Mouse (Mus musculus) kidney, adult 8-10 months (tissue): ENCODE data around the gene Gm8978.
"Not testable (repeated sequence)": the region's sequence is repeated elsewhere in the genome, so short reads cannot be mapped to it uniquely, and the experiment has no call there.

ENCODE experiments used
- DNase-seq, 2 experiments: peaks; one replicate each; pipeline ENCODE4 v3.0.0; 2022

The Gm8978 gene

DNA sequence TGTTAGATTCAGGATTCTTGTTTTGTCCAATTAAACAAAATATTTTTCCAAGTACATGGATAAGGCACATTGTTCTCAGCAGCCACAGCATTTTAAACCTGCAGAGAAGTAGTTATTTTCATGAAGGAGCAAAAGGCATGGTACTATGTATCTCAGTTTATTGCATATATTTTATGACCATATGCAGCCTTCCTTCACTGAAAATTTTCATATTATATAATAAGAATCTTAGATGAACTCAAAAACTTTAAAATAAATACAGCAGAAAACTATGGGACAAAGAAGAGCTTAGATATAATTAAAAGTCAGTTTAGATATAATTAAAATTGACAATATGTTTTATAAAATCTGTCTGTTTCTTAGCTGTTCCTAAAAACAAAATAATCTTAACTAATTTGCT lies at the start of gene Gm8978:
Gm8978 (minus strand) TSS at position 101 of the 400 bp plus-strand sequence.
- not testable (repeated sequence) for DNase-seq

DNA sequence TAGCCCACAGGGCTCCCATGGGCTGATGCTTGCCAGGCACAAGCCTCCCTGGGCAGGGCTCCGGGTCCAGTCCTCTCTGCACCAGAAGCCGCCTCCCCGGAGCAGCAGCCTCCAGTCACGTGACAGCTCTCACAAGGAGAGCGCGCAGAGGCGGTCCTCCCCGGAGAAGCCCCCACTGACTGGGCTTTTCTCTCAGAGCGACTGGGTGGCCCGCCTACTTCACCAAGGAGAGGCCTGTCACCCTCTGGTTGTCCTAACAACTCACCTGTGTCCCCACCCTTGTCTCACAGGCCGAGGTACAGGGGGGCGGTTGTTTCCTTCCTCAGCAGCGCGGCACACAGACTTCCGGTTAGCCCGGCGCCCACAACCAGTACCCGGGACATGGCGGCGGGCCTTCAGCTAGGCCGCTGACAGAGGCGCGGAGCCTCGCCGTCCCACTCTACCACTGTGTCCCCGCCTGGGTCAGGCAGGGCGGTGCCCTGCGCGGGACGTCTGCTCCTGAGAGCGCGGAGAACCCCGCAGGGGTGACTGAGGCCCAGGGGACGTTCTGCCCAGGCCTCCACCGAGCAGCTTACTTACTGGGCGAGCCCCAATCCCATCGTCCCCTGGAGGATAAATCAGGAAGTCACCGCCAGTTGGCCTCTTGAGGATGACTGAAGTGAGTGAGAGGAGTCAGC lies 35.3 kb downstream of the Gm8978 start:
- peak; percentile 23 to 46 for DNase-seq

DNA sequence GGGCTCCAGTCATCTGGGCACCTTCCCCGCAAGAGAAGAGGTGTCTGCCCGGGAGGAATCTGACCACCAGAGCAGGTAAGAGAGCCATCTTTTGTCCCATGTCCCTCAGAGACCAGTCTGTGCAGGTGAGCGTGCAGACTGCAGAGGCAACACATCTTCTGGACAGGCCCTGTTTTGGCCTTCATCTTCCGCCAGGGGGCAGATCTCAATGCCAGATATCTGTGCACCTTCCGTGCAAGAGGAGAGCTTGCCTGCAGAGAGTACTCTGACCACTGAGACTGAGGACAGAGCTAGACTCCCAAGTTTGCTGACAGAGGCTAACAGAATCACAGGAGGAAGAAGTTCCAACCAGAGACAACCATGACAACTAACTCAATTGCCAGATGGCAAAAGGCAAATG lies 56.5 kb downstream of the Gm8978 start:
- DNase-seq, result not testable (repeated sequence)
